Mouse (Mus musculus): Measurements from ENCODE around the gene Myo1h. TPM values are rescaled to one million over a fixed set of nuclear protein-coding genes. Genes with fewer than 3 reads are reported as not detected.

Gene Myo1h
- polyA plus RNA-seq (2016; fragmentation: Nextera tagmentation; extraction: Ambion mirVana), result 1.7 and 1.9 TPM in 2 replicates

DNA sequence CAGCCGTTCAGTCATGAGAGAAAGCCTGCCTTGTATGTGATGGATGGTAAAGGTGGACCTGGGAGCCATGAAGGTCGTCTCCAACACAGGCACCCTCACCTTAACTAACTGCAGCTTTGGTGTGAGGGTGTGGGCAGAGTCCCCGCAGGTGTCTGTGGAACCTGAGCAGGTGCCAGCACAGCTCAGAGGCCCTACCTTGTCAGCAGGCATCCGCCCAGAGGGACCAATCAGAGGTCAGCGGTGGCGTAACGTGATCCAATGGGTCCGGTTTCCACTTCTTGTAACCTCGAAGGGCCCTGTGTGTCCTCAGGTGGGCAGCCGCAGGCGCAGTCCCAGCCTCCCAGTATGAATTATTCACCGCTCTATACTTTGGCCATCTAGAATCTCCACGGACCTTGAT, at the start of gene Myo1h:
Myo1h (plus strand) TSS at position 293 of the 400 bp plus-strand sequence.
- Histone ChIP-seq H3K4me1 (peaks cover 8% of the 10 kb centered on the region), H3K36me3 (no peaks in the 10 kb centered on the region), H3K4me3 (no peak within 1 kb of the TSS), H3K27ac (no peak within 1 kb of the TSS), H3K27me3 (peaks cover 9% of the 10 kb centered on the region; the same call in 1 of the 2 replicates), H3K9ac (0 out of 2 replicates have a peak within 1 kb of the TSS, but pooled peaks have one; percentile 16), H3K9me3 (no peaks in the 10 kb centered on the region), H3K4me2 (replicated peaks) (no peak within 1 kb of the TSS)
- WGBS, result 44% methylated on average over 13 of the region's 13 CpGs
- no peak for ATAC-seq (ENCODE audit: insufficient number of reproducible peaks, insufficient read depth, low FRiP score, low TSS enrichment)

DNA sequence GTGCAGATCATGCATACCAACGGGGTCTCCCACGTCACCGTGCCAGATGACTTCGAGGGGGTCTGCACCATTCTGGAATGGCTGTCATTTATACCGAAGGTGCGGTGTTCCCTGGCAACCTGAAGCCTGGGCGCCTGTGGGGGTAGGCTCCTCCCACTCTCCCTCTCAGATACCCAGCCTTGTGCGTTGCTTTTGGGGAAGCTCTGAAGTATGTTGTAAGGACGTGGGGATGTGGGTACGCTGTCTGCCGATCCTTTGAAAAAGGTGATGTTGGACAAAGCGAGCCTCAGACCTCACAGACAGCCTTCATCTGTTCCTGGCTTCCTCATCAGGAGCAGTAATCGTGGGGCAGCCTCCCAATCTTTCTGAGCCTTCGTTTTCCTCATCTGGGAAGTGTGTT, 49.2 kb upstream of the Myo1h start:
- Histone ChIP-seq H3K4me3 (no peak overlapping the region), H3K4me1 (no peaks in the 10 kb centered on the region), H3K27ac (no peak overlapping the region), H3K9ac (no peak overlapping the region), H3K9me3 (no peaks in the 10 kb centered on the region), H3K36me3 (no peaks in the 10 kb centered on the region), H3K4me2 (replicated peaks) (no peak overlapping the region), H3K27me3 (no peaks in the 10 kb centered on the region)
- WGBS, result 49% methylated on average over 14 of the region's 14 CpGs
- ATAC-seq (ENCODE audit: insufficient number of reproducible peaks, insufficient read depth, low FRiP score, low TSS enrichment), result no peak

DNA sequence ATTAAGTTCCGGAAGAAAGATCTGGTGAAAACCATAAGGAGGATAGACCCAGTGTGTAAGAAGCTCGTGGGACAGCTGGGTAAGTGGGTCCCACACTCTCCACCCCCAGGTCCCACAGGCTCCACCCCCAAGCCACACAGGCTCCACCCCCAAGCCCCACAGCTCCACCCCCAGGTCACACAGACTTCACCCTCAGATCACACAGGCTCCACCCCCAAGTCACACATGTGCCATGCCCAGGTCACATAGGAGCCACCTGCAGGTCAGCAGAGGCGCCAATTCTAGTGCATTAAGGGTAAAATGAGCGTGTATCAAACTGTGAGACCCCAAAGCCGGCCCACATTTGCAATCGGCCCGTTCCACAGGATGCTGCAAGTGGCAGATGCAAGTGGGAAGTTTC, 42.5 kb upstream of the Myo1h start:
- H3K27me3 ChIP-seq, result no peaks in the 10 kb centered on the region
- no peak overlapping the region for H3K9ac ChIP-seq
- no peaks in the 10 kb centered on the region for H3K9me3 ChIP-seq
- no peak overlapping the region for H3K4me2 ChIP-seq (replicated peaks)
- H3K4me3 ChIP-seq, result no peak overlapping the region
- WGBS, result 73% methylated on average over 7 of the region's 7 CpGs
- no peak for ATAC-seq (ENCODE audit: insufficient number of reproducible peaks, insufficient read depth, low FRiP score, low TSS enrichment)
- H3K27ac ChIP-seq, result no peak overlapping the region
- no peaks in the 10 kb centered on the region for H3K36me3 ChIP-seq
- H3K4me1 ChIP-seq, result peaks cover 8% of the 10 kb centered on the region; the same call in 1 of the 2 replicates

DNA sequence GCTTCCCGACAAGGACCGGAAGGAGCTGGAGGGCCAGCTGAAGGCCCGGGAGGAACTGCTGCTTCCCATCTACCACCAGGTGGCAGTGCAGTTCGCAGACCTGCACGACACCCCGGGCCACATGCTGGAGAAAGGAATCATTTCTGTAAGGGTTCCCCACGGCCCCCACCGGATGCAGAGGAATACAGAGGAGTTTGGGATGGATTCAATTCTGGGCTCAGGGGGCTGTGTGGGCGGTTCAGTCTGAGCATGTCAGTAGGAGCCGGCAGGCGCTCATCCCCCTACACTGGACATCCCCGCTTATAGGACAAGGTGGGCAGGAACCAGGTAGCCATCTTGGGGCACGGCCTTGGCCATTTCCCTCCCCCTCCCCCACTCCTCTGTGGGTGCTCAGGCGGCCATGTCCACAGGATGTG, 40.8 kb upstream of the Myo1h start:
- Histone ChIP-seq H3K9ac (0 out of 2 replicates have a peak overlapping the region, but pooled peaks have one; percentile 4), H3K9me3 (no peaks in the 10 kb centered on the region), H3K27me3 (no peaks in the 10 kb centered on the region), H3K4me2 (replicated peaks) (peak overlapping the region; percentile 35), H3K4me3 (no peak overlapping the region), H3K36me3 (no peaks in the 10 kb centered on the region), H3K27ac (no peak overlapping the region), H3K4me1 (peaks cover 8% of the 10 kb centered on the region; the same call in 1 of the 2 replicates)
- peak; percentile 11; the same call in 1 of the 2 replicates for ATAC-seq (ENCODE audit: insufficient number of reproducible peaks, insufficient read depth, low FRiP score, low TSS enrichment)
- WGBS, result 10% methylated on average over 14 of the region's 14 CpGs

DNA sequence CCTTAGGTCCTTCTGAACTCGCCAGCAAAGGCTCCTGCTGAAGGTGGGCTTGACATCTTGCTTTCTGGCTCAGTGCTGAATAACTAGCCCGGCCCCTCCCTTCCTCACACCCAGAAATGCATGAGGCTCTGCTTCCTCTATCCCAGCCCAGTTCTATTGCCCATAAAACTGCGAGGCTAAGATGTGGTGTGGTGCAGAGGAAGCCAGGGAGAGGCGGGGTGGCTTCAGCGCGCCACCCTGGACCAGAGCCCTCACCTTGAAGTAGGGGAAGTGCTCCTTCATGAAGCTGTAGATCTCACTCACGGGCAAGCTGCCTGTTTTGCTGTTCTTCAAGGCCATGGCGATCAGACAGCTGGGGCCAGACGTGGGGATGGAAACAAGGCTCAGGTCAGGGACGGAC, 29.5 kb upstream of the Myo1h start:
- Histone ChIP-seq H3K4me2 (replicated peaks) (no peak overlapping the region), H3K9me3 (no peaks in the 10 kb centered on the region), H3K27ac (no peak overlapping the region), H3K9ac (no peak overlapping the region), H3K4me1 (no peaks in the 10 kb centered on the region), H3K4me3 (no peak overlapping the region), H3K27me3 (no peaks in the 10 kb centered on the region), H3K36me3 (no peaks in the 10 kb centered on the region)
- 74% methylated on average over 10 of the region's 10 CpGs for WGBS
- ATAC-seq (ENCODE audit: insufficient number of reproducible peaks, insufficient read depth, low FRiP score, low TSS enrichment), result no peak

DNA sequence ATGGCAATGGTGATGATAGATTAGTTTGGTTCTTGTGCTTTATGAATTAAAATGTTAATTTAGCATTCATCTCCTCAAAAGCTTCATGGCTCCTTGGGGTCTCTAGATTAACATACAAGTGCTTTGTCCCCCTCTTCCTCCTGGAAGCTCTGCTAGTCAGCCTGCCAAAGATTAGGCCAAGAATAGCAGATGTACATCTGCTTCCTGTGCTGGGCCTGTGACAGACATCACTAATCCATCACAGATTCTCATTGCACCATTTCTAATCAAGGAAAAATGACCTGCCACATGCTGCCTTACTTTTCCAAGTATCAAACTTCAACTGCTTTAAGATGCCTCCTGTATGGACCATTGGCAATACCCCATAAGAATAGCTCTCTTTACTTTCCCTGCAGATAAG, 27.5 kb upstream of the Myo1h start:
- H3K4me1 ChIP-seq, result no peaks in the 10 kb centered on the region
- no peak overlapping the region for H3K4me3 ChIP-seq
- H3K36me3 ChIP-seq, result no peaks in the 10 kb centered on the region
- no peaks in the 10 kb centered on the region for H3K27me3 ChIP-seq
- H3K27ac ChIP-seq, result no peak overlapping the region
- H3K9me3 ChIP-seq, result no peaks in the 10 kb centered on the region
- ATAC-seq (ENCODE audit: insufficient number of reproducible peaks, insufficient read depth, low FRiP score, low TSS enrichment), result no peak
- H3K9ac ChIP-seq, result no peak overlapping the region
- no peak overlapping the region for H3K4me2 ChIP-seq (replicated peaks)

DNA sequence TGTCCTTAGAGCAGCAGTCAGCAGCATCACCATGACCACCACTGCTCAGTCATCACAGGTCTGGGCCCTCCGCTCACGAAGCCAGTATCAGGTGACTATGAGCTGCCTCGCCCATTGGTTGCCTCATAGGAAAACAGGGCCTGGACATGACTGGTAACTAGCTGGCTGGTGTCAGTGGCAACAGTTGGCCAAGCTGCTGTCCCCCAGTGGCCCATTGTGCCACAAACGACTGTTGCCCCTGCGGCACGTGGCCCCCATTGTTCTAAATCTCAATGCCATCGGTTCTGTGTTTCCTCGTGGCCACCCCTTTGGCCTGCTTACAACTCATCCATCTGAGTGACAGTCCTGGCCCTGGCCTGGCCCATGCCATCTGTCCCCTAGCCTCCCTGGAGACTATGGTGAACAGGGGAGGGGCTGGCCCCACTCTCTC, 24.9 kb upstream of the Myo1h start:
- WGBS, result 82% methylated on average over 8 of the region's 8 CpGs
- H3K36me3 ChIP-seq, result no peaks in the 10 kb centered on the region
- no peak overlapping the region for H3K27ac ChIP-seq
- no peaks in the 10 kb centered on the region for H3K9me3 ChIP-seq
- no peaks in the 10 kb centered on the region for H3K27me3 ChIP-seq
- H3K4me3 ChIP-seq, result no peak overlapping the region
- no peaks in the 10 kb centered on the region for H3K4me1 ChIP-seq
- H3K9ac ChIP-seq, result no peak overlapping the region
- H3K4me2 ChIP-seq (replicated peaks), result no peak overlapping the region
- ATAC-seq (ENCODE audit: insufficient number of reproducible peaks, insufficient read depth, low FRiP score, low TSS enrichment), result no peak

DNA sequence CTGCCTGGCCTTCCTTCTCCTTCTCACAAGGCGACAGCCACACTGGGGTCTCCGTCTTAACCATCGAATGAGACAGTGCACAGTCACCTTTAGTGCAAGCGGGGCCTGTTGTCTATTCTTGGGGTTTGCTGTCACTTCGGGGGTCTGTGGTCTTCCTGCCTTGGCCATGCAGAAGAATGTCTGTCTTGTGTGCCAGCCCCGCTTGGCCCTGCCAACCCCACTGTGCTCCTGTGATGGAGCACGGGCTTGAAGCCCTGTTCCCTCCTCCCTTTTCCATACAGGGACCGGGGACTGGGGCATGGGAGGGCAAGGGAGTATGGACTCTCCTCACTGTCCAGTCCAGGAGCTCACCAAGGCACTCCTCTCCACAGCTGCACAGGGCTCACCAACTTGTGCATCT, 24.2 kb upstream of the Myo1h start:
- Histone ChIP-seq H3K27ac (no peak overlapping the region), H3K9ac (no peak overlapping the region), H3K9me3 (no peaks in the 10 kb centered on the region), H3K4me2 (replicated peaks) (no peak overlapping the region), H3K4me1 (no peaks in the 10 kb centered on the region), H3K36me3 (no peaks in the 10 kb centered on the region), H3K4me3 (no peak overlapping the region), H3K27me3 (peaks cover 6% of the 10 kb centered on the region)
- WGBS, result 87% methylated on average over 8 of the region's 8 CpGs
- ATAC-seq (ENCODE audit: insufficient number of reproducible peaks, insufficient read depth, low FRiP score, low TSS enrichment), result no peak

DNA sequence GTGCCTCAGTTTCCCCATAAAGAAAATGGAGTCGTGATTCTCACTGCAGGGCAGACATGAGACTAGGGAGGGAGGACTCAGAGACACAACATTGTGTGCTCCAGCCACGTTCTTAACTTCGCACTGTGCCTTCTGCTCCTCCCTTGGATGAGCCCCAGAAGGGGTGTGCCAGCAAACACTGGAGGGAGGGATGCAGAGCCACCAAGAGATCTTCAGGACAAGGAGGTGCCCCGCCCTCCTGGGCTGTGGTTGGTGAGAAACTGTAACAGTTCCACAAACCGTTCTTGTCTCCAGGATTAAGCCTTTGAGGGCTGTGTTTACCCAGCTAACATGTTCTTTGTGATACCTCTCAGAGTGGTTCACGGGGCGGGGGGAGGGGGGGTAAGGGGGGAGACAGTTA, 20.3 kb upstream of the Myo1h start:
- peaks cover 5% of the 10 kb centered on the region for H3K4me1 ChIP-seq
- no peak overlapping the region for H3K27ac ChIP-seq
- H3K9me3 ChIP-seq, result no peaks in the 10 kb centered on the region
- H3K36me3 ChIP-seq, result no peaks in the 10 kb centered on the region
- ATAC-seq (ENCODE audit: insufficient number of reproducible peaks, insufficient read depth, low FRiP score, low TSS enrichment), result no peak
- no peak overlapping the region for H3K4me2 ChIP-seq (replicated peaks)
- WGBS, result 36% methylated on average over 7 of the region's 7 CpGs
- peaks cover 40% of the 10 kb centered on the region for H3K27me3 ChIP-seq
- H3K9ac ChIP-seq, result no peak overlapping the region
- H3K4me3 ChIP-seq, result no peak overlapping the region

DNA sequence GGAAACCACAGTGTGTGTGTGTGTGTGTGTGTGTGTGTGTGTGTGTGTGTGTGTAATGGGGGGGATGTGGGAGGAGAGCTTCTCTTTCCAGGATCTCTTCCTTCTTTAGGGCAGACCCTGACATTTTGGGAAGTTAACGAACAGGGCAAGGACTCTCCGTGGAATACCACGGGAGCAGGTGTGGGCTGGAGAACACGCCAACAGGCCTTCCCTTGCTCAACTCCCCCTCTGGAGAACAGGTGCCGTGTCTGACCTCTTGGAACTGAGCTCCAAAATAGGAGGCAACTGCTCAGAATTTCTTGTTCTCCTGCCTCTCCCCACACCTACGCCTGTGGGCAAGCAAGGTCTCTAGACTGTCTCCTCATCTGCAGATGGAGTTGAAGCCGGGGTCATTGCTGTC, 19.5 kb upstream of the Myo1h start:
- Histone ChIP-seq H3K36me3 (no peaks in the 10 kb centered on the region), H3K27ac (no peak overlapping the region), H3K4me2 (replicated peaks) (no peak overlapping the region), H3K27me3 (peaks cover 49% of the 10 kb centered on the region), H3K9ac (no peak overlapping the region), H3K4me1 (peaks cover 13% of the 10 kb centered on the region), H3K4me3 (no peak overlapping the region), H3K9me3 (no peaks in the 10 kb centered on the region)
- 76% methylated on average over 7 of the region's 7 CpGs for WGBS
- no peak for ATAC-seq (ENCODE audit: insufficient number of reproducible peaks, insufficient read depth, low FRiP score, low TSS enrichment)

DNA sequence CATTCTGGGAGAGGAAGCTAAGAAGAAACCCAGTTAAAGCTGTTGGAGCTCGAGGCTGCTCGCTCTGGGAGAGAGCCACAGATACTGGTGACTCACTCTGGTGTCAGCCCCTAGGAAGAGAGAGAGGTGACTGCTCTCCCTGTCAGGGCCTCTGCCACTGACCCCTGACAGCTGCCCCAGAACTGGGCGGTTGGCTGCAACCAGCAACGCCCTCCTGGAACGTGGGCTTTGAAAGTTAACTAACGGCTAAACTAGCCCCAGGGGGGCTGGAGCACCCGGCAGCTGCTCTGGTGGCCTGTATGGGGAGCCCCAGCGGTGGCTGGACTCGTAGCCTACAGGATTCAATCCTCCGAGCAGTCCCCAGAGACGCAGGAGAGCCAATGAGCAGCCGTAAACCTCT, 19.0 kb upstream of the Myo1h start:
- Histone ChIP-seq H3K27me3 (peaks cover 54% of the 10 kb centered on the region), H3K4me2 (replicated peaks) (no peak overlapping the region)
- 19% methylated on average over 12 of the region's 12 CpGs for WGBS

DNA sequence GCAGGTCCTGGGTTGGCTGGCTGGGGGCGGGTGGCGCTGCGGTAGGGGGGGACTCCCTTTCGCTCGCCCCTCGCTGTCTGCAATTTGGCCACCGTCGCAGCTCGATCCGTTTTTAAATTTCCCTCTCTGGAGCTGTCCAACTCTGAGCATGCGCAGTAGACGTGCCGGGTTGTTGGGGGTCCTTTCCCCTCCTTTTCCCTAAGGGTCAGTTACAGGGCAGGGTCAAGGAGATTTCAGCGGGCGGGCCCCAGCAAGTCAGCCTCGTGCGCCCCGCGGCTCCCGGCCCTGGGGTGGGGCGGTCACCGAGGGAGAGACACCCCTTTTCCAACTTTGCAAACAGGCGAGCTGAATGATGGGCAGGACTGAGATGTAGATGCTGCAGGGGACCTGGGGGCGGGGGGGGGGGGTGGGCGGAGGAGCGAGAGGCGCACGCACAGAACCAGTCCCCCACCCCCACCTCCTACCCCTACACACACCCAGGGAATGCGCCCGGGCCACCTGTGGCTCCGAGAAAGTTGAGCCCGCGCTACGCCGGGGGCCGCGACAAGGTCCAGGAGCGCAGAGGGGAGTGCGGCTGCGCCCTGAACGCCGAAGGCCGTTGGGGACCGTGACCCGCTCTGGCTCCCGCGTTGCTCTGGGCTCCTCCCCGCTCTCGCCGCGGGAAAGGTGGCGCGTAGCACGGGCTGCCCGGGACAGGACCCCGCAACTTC, 15.1 kb upstream of the Myo1h start, which contains the start of gene Foxn4:
Foxn4 (minus strand) TSS at position 115 of the 710 bp plus-strand sequence.
- no peak within 1 kb of the TSS for H3K27ac ChIP-seq
- H3K4me1 ChIP-seq, result peaks cover 14% of the 10 kb centered on the region
- under 1% methylated on average over 55 of the region's 56 CpGs for WGBS
- H3K4me3 ChIP-seq, result peak within 1 kb of the TSS; percentile 45
- H3K4me2 ChIP-seq (replicated peaks), result peak within 1 kb of the TSS; percentile 84
- H3K27me3 ChIP-seq, result peaks cover 85% of the 10 kb centered on the region
- no peaks in the 10 kb centered on the region for H3K36me3 ChIP-seq
- H3K9me3 ChIP-seq, result no peaks in the 10 kb centered on the region
- peak; percentile 61; the same call in 1 of the 2 replicates for ATAC-seq (ENCODE audit: insufficient number of reproducible peaks, insufficient read depth, low FRiP score, low TSS enrichment)
- H3K9ac ChIP-seq, result peak within 1 kb of the TSS; percentile 33

More for the DNA sequence above, 19.0 kb upstream of the Myo1h start:
- Histone ChIP-seq H3K9ac (no peak overlapping the region), H3K4me3 (no peak overlapping the region), H3K36me3 (no peaks in the 10 kb centered on the region), H3K4me1 (peaks cover 14% of the 10 kb centered on the region), H3K9me3 (no peaks in the 10 kb centered on the region), H3K27ac (no peak overlapping the region)
- ATAC-seq (ENCODE audit: insufficient number of reproducible peaks, insufficient read depth, low FRiP score, low TSS enrichment), result no peak

All from embryonic facial prominence, embryonic 12.5 days (tissue).